Mouse (Mus musculus) liver, embryonic 14.5 days (tissue): ENCODE measurements around the gene Cyp27a1.

Experiments
- CTCF ChIP-seq: IDR thresholded peaks from 2 replicates; pipeline ENCODE4 v1.5.1; 2016; ENCODE audit warnings: antibody characterized with exemption, low read depth, control low read depth
- EP300 ChIP-seq: IDR thresholded peaks from 2 replicates; pipeline ENCODE4 v1.6.1; 2016; ENCODE audit warnings: antibody characterized with exemption, low read depth

DNA sequence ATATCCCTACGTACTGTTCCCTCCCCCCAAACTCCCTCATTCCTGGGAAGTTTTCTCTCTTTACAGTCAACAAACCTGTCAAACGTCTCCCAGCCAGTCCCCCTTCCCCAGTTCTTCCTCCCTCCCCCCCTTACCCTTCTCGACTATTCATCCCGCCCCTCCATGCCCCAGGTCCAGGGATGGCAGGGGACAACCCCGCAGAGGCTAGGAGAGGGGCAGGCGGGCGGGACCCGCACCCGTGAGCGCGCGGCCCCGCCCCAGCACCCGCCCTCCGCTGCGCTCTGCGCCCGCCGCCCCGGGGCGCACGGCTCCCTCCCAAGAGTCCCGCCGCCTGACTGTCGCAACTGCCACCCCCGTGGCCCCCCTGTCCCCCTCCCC lies 58.1 kb downstream of the Cyp27a1 start:
- TF ChIP-seq EP300 (no peak), CTCF (no peak)
